Mouse (Mus musculus) ZHBTc4 (cell line): Measurements from ENCODE around the gene Ptbp1.
"Not testable (repeated sequence)": the region's sequence is repeated elsewhere in the genome, so short reads cannot be mapped to it uniquely, and the experiment has no call there.

ENCODE experiments used
- DNase-seq: peaks from one replicate; pipeline ENCODE4 v3.0.0-alpha.2; 2011; ENCODE audit warnings: low read depth, low spot score

Ptbp1 gene

DNA sequence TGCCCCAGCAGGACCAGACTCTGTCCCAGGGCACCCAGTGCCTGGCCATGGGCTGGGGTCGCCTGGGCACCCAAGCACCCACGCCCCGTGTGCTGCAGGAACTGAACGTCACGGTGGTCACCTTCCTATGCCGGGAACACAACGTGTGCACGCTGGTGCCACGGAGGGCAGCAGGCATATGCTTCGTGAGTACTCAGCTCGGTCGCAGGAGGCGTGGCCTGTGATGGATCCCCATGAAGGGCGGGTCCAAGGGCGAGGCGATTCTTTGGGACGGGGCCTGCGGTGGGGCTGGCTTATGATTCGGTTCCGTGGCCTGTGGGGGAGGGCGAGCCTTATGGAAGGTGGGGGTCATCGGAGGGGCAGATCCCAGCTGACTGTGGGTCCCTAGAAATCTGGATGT lies 27.8 kb downstream of the Ptbp1 start:
- DNase-seq, result peak; percentile 65

DNA sequence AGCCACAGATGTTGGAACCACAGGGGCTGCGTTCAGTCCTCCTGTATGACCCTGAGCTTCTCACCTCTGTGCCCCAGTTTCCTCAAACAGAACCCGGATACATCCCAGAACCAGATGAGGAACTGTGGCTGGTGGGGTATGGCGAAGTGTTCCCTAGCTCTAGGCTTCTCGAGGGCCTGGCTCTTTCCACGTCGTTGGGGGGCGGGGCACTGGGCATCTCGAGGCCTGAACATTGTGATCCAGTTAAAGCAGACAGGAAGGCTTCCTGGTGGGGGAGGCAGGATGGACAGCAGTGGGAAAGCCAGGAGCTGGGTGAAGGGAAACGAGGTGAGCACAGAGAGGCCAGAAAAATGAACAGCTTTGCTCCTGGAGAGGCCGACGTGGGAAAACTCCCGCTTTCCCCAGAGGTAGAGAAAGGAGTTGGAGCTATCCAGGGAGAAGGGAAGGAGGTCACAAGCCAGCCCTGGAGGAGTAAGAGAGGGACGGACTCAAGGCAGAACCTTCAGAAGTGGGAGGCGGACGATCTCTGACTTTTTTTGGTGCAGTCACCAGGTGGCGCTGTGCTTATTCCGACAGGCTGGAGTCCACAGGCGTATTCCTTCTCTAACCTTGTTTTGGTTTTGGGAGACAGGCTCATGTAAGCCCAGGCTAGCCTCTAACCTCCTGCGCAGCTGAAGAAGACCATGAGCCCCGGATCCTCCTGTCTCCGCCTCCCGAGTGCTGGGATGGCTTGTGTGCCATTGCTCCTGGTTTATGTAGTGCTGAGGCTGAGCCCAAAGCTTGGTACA lies 29.3 kb downstream of the Ptbp1 start:
- peak; percentile 90 for DNase-seq

DNA sequence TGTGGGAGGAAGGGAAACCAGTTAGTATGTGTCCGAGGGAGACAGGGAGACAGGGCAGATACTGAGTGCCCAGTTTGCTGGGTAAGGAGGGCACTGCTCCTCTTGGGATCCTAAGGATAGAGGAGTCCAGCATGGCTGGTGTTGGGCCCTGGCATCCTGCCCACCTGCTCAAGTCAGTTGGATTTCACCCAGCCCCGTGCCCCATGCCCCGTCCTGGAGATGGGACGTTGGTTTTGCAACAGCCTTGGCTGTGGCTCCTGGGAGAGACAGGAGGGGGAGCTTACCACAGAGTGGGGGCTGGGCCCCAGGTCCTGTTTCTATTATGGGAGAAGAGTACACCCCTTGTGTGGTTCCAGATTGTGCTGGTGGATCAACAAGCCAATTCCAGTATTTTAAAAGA lies 30.2 kb downstream of the Ptbp1 start:
- DNase-seq, result no peak

DNA sequence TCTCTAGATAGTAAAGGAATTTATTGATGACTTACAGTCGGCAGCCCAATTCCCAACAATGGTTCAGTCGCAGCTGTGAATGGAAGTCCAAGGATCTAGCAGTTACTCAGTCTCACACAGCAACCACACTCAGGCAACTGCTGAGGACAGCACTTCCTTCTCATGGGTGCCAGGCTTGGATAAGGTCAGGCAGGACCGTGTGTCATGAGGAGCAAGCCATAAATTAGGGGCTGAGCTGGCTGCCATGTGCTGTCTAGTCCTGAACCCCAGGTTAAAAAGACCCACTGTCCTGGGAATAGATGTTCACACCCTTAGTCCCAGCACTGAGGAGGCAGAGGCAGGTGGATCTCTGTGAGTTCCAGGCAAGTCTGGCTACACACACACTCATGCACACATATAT lies 30.7 kb downstream of the Ptbp1 start:
- DNase-seq, result not testable (repeated sequence)

DNA sequence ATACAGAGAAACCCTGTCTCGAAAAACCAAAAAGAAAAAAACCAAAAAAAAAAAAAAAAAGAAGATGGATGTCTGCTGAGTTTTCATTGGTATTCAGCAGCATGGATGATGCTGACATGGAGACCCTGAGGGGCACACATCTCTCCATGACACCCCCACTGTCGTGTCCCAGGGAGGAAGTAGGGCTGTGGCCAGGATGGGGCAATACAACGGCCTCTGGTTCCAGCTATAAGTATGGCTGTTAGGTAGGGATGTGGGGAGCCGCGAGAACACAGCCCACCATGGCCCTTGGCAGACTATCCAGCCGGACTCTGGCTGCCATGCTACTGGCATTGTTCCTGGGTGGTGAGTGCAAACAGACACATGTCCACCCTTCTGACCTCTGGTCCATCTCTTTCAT lies 31.8 kb downstream of the Ptbp1 start, which contains the start of gene Elane:
Elane (plus strand) TSS at position 194 of the 400 bp plus-strand sequence.
- no peak for DNase-seq

DNA sequence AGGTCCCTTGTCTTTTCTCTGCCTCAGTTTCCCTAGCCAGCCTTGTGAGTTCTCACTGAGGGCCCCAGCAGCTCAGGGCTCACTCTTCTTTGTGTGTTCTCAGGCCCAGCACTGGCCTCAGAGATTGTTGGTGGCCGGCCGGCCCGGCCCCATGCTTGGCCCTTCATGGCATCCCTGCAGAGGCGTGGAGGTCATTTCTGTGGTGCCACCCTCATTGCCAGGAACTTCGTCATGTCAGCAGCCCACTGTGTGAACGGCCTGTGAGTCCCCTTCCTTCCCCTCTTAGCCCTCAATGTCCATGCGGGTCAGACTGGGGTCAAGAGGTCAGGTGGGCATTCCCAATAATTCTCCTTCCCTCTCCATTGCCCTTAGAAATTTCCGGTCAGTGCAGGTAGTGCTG lies 32.4 kb downstream of the Ptbp1 start:
- no peak for DNase-seq

DNA sequence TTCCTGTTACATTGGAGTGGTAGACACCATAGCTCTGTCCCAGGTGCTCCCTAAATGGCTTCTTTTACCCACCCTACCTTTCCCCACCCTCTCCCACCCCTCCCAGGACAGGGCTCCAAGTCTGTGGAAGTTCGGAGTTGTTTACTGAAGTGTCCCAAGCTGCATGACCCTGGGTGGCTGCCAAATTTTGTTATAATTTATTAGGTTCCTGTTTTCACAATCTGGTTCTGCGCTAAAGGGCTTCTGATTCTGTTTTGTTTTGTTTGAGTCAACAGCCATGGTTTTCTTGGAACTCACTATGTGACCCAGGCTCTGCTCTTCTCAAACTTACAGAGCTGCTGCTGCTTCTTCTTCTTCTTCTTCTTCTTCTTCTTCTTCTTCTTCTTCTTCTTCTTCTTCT lies 35.2 kb downstream of the Ptbp1 start:
- DNase-seq, result no peak

DNA sequence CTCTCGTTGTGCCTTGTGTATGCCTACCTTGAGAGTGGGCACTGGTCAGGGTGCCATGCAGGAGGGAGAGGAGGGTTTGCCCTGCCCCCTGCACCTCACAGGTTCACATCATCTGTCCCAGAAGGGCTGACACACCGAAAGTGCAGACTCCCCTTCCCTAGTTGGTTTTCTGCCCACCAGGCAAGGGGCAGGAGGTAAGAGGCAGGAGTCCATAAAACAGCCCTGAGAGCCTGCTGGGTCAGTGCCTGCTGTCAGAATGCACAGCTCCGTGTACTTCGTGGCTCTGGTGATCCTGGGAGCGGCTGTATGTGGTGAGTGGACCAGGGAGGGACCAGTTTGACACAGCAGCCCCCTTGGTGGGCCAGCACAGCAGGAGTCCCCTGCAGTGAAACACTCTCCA lies 36.4 kb downstream of the Ptbp1 start, which contains the start of gene Cfd:
Cfd (plus strand) TSS at position 184 of the 400 bp plus-strand sequence.
- DNase-seq, result no peak

DNA sequence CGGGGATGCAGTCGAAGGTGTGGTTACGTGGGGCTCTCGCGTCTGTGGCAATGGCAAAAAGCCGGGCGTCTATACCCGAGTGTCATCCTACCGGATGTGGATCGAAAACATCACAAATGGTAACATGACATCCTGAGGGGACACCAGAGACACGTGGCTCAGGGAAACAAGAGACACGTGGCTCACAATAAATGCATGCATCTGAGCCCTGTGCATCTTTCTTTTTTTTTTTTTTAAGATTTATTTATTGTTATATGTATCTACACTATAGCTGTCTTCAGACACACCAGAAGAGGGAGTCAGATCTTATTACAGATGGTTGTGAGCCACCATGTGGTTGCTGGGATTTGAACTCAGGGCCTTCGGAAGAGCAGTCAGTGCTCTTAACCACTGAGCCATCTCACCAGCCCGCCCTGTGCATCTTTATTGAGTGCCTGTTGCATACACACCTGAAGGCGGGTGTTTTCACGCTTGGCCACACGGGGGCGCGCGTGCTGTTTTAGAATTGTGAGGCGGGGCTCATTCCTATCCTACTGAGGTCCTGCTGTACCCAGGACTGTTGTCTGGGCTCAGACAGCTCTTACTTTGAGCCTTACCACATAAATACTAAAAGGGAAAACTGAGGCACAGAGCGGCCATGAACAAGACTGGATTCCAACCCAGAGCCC lies 38.4 kb downstream of the Ptbp1 start:
- peak; percentile 93 for DNase-seq

DNA sequence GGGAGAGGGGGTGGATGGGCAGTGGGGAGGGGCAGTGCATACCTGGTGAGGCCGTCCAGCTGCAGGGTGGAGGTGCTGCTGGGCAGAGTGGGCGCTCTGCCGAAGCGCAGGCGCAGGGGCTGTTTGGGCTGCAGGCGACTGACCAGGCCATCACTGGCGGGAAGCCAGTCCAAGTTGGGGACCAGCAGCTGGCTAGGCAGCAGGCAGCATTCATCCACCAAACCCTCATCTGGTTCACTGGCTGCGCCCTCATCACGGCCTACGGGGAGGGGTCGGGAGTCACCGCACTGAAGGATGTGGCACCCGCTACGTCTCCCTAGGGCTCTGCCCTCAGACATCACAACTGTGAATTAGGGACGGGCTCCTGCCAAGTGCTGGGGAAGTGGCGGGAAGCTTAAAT lies 42.1 kb downstream of the Ptbp1 start:
- no peak for DNase-seq

DNA sequence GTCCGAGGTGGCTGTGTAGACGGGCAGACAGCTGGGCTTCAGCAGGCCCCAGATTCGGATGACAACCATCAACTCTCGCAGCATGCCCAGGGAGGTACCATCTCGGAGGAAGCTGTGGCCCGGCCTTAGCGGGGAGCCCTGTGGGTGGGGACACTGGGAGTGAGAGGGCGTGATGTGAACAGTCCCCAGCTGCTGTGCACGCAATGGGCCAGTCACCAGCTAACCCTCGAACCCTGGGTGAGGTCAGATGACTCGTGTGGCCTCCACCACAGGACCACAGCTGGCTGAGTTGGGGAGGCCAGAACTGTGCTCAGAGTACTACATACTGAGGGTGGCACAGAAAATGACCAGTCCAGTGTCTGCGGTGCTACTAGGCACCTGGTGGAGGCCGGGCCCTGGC lies 42.6 kb downstream of the Ptbp1 start:
- no peak for DNase-seq

DNA sequence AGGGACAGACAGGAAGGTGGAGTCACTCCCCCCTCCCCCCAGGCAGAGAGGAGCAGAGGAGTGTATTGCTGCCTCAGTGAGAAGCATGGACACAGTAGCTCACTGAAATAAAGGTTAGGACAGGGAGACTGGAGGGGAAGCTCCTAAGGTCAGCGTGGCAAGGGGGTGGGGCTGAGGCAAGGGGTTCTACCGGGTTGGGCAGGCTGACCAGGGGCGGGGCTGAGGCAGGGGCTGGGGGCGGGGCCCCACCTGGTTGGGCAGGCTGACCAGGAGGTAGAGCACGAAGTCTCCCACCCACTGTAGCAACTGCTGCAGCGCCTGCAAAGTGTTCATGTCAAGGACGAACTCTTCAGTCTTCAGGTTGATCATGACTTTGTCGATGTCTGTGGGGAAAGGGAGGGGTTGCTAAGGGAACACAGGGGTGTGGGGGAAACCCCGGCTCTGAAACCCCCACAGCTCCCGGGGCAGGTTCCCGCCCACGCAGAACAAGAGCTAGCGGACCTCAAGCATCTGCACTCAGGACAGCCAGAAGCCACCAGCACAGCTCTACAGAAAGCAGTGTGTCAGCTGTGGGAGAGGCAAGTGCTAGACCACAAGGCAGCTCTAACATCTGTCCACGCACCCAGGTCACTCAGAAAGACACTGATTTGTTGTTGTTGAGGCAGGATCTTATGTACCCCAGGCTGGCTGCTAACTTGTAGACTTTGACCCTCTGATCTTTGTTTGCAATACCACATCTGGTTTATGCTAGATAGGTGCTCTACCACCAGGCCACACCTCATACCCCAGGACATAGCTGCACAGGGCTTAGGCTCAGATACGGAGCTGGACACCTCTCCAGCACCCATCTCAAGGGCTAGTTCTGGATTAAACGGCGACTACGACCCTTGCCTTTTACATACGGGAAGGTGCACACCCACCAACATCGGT lies 43.4 kb downstream of the Ptbp1 start:
- DNase-seq, result no peak

DNA sequence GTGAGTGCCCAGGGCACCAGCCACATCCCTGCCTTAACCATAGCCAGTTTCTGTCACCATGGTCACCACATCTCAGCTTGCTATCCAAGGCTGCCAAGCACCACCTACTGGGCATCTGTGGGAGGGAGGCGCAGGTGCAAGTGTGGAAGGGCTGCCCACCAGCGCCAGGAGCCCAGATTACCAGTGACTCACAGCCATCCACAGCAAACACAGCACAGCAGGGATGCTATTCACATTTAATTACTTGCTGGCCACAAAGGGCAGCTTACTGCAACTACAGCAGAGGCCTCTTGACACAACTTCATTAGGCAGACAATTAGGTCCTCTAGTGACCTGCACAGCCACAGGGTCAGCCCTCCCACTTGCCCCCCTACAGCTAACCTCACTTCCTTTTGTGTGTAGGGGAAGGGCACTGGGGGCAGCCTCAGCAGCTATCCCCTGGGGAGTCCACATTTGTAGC lies 46.8 kb downstream of the Ptbp1 start:
- DNase-seq, result no peak

DNA sequence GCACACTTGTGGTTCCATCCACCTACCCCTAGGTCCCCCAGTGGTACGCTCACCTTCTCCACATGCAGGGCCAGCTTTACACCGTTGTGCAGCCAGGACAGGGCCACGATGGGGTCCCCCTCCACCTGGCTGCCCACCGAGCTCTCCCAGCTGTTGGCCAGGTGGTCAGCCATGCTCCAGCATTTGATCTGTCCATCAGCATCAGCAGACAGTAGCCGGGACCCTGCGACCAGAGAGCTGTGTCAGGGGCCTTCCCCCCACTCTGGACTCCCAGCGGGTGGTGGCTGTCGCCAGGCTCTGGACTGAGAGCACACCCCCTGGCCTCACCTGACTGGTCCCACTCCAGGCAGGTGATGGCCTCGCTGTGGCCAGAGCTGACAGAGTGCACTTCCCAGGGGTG lies 52.5 kb downstream of the Ptbp1 start:
- no peak for DNase-seq

DNA sequence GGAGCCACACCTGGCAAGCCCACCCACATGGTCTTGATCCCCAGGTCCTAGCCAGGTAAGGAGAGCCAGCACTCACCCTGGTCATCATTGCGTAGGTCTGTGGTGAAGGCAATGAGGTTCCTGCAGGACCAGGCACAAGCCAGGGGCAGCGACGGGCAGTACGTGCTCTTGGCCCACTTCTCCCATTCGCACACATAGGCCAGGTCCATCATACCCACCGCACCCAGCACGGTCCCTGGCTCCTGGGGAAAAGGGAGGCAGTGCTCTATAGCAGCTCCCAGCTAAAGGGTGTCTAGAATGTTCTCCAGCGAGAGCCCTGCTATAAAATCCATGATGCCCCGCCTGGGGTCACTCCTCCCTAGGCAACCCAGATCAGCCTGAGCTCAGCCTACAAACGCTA lies 53.2 kb downstream of the Ptbp1 start:
- DNase-seq, result no peak

DNA sequence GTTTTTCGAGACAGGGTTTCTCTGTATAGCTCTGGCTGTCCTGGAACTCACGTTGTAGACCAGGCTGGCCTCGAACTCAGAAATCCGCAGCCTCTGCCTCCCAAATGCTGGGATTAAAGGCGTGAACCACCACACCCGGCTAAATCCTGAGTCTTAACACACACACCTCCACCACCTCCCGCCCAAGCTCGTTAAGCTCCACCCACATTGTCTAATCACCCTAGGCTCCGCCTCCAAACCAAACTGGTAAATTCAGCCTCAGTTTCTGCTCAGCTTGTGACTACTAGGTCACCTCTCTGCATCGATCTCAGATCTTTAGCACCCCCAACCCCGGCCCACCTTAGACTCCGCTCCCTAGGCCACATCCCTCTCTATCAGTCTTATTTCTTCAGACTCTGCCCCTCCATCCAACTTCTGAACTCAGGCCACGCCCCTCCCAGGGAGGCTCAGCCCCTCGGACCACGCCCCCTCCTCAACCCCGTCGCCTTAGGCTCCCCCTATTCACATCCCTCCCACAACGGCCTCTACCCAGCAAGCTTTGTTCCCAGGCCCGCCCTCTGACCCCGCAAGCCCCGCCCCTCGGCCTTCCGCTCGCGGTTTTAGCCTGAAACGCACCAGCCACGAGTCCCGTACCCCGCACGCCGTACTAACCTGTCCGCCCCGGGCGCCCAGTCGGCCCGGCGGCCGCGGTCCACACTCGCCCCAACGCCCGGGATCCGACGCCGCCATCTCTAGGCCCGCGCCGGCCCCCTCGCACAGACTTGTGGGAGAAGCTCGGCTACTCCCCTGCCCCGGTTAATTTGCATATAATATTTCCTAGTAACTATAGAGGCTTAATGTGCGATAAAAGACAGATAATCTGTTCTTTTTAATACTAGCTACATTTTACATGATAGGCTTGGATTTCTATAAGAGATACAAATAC lies 54.2 kb downstream of the Ptbp1 start, which contains the start of gene Med16:
Med16 (minus strand) TSS at position 757 of the 925 bp plus-strand sequence.
- DNase-seq, result peak; percentile 98

DNA sequence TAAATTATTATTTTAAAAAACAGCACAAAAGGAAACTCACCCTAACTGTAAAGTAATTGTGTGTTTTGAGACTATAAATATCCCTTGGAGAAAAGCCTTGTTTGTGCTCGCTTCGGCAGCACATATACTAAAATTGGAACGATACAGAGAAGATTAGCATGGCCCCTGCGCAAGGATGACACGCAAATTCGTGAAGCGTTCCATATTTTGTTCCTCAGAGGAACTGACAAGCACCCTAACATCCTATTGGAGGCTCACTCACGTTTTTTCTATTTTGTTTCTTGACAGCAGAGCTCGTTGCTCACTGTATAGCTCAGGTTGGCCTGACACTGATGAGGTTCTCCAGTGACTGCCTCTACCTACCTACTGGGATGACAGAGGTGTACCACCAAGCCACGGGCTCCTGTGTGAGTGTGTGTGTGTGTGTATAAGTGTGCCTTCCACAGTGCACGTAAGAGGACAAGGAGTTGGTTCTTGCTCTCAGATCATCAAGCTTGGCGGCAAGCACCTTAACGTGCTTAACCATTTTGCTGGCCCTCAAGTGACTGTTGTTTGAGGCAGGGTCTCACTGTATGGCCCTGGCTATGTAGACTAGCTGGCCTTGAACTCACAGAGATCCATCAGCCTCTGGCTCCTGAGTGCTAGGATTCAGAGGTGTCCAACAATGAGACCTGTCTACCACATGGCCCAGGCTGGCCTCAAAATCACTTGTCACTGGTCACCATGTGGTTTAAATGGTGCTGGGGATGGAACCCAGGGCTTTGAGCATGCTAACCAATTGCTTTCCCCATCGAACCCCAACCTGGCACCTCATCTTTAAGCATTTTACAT lies 55.1 kb downstream of the Ptbp1 start:
- DNase-seq, result peak; percentile 56

DNA sequence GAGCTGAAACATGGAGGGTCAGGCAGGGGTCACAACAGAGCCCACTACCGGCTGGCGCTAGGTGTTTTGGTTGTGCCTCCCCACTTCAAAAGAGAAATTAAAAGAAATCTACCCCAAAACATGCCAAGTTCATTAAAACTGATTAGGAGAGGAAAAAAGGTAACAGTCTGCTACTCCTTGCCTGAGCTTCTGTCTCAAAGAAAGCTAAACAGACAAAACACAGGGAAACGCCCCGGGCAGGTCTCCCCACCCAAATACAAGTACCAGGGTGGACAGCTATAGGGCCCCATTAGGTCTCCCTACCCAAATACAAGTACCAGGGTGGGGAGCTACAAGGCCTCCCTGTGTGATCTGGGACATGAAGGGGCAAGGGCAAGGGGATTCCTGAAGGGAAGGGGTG lies 56.3 kb downstream of the Ptbp1 start, which contains the start of gene Gm26602:
Gm26602 (plus strand) TSS at position 301 of the 400 bp plus-strand sequence.
- DNase-seq, result no peak

DNA sequence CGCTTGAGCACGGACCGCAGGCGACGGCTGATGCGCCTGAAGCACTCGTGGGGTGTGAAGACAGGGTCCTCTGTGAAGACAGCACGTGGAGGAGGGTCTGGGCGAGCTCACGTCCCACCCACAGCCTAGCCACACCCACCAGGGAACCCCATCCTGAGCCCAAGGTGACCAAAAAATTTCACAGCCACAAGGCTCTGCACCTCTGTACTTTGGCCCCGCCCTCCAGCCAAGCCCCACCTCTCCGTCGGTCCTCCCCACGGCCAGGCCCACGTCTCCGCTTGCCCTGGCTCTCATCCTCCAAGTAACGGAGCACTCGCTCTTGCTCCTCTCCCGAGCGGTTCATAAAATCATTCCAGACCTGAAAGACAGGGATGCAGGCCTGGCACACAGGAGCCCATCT lies 58.2 kb downstream of the Ptbp1 start:
- DNase-seq, result peak; percentile 59
